35 mouse cellular contexts compared by ENCODE assay signal in the genomic region with DNA sequence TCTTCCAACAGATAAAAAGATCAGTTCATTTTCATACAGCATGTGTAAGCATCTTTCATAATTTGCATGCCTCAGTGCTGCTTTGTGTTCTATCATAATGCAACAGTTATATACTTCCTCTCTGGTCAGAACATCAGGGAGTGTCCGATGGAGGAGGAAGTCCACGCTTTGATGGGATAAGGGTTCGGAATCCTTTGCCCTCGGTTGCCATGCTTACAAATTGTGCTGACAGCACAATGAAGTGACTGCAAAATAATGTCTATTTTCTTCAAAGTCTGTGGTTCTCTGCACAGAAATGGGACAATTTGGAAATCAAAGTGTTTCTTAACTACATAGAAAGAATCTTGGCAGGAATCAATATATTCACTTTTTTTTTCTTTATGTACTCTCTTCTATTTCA.
"Had no signal": no experiment of that assay in that cellular context is flagged by ENCODE, and none has a peak within 500 bp of the region (broad histone marks: within the 10 kb centered on the region; RNA-seq: fewer than 3 reads in every experiment).

No protein-coding gene starts in this region.

- H3K9ac ChIP-seq: heart, embryonic 12.5 days; heart, embryonic 13.5 days; heart, embryonic 15.5 days; hindbrain, embryonic 12.5 days; hindbrain, embryonic 13.5 days; hindbrain, embryonic 14.5 days; hindbrain, embryonic 15.5 days; intestine, embryonic 15.5 days; kidney, embryonic 15.5 days had no signal

- H3K4me3 ChIP-seq: heart, adult 2 months; heart, embryonic 10.5 days; heart, embryonic 12.5 days; heart, embryonic 13.5 days; heart, embryonic 15.5 days; hindbrain, embryonic 10.5 days; hindbrain, embryonic 12.5 days; hindbrain, embryonic 13.5 days; hindbrain, embryonic 15.5 days; intestine, embryonic 15.5 days; kidney, embryonic 15.5 days; layer of hippocampus, adult 2 months had no signal

- H3K4me2 ChIP-seq: heart, embryonic 11.5 days; heart, embryonic 12.5 days; heart, embryonic 13.5 days; heart, embryonic 15.5 days; hindbrain, embryonic 12.5 days; hindbrain, embryonic 13.5 days; hindbrain, embryonic 14.5 days; hindbrain, embryonic 15.5 days; intestine, embryonic 15.5 days; kidney, embryonic 15.5 days had no signal

- ATAC-seq: hindbrain, embryonic 16.5 days; hindbrain, postnatal 0 days; inflammation-experienced regulatory T-cells, adult 6 months; intestine, embryonic 15.5 days; intestine, embryonic 16.5 days; intestine, postnatal 0 days had no signal

- H3K36me3 ChIP-seq: heart, embryonic 10.5 days; heart, embryonic 12.5 days; heart, embryonic 13.5 days; heart, embryonic 15.5 days; hindbrain, embryonic 10.5 days; hindbrain, embryonic 12.5 days; hindbrain, embryonic 13.5 days; hindbrain, embryonic 15.5 days; intestine, embryonic 15.5 days; kidney, embryonic 15.5 days had no signal

- H3K4me1 ChIP-seq: heart, embryonic 10.5 days; heart, embryonic 12.5 days; heart, embryonic 13.5 days; heart, embryonic 15.5 days; hindbrain, embryonic 10.5 days; hindbrain, embryonic 12.5 days; hindbrain, embryonic 13.5 days; hindbrain, embryonic 15.5 days; intestine, embryonic 15.5 days; kidney, embryonic 15.5 days had no signal

- H3K27me3 ChIP-seq: heart, embryonic 12.5 days; heart, embryonic 13.5 days; heart, embryonic 15.5 days; hindbrain, embryonic 12.5 days; hindbrain, embryonic 13.5 days; hindbrain, embryonic 15.5 days; intestine, embryonic 15.5 days; kidney, embryonic 15.5 days had no signal

- H3K9me3 ChIP-seq: heart, embryonic 10.5 days; heart, embryonic 12.5 days; heart, embryonic 13.5 days; heart, embryonic 15.5 days; hindbrain, embryonic 10.5 days; hindbrain, embryonic 12.5 days; hindbrain, embryonic 13.5 days; hindbrain, embryonic 15.5 days; intestine, embryonic 15.5 days; kidney, embryonic 15.5 days had no signal

- DNase-seq: heart, adult 2 months; heart, postnatal 10 days; heart, postnatal 14 days; heart, postnatal 36 days; heart, postnatal 4 days; kidney, adult 11 months; kidney, adult 18-20 months; kidney, adult 2 months; kidney, adult 8-10 months; kidney, adult 9 months; kidney, postnatal 10 days; kidney, postnatal 14 days; kidney, postnatal 25 days; kidney, postnatal 36 days; kidney, postnatal 4 days; layer of hippocampus, adult 9-11 months had no signal

- H3K27ac ChIP-seq: heart, adult 2 months; heart, embryonic 10.5 days; heart, embryonic 13.5 days; heart, embryonic 15.5 days; hindbrain, embryonic 10.5 days; hindbrain, embryonic 12.5 days; hindbrain, embryonic 13.5 days; hindbrain, embryonic 14.5 days; hindbrain, embryonic 15.5 days; hindbrain, postnatal 0 days; intestine, embryonic 15.5 days; kidney, embryonic 15.5 days; kidney, postnatal 0 days; layer of hippocampus, adult 2 months had no signal
